Mouse (Mus musculus): ENCODE data around the gene Senp6.
A peak's percentile ranks its signal among the peaks of the same experiment; 100 is the strongest.
"Not testable (repeated sequence)": the region's sequence is repeated elsewhere in the genome, so short reads cannot be mapped to it uniquely, and the experiment has no call there.

Gene Senp6

DNA sequence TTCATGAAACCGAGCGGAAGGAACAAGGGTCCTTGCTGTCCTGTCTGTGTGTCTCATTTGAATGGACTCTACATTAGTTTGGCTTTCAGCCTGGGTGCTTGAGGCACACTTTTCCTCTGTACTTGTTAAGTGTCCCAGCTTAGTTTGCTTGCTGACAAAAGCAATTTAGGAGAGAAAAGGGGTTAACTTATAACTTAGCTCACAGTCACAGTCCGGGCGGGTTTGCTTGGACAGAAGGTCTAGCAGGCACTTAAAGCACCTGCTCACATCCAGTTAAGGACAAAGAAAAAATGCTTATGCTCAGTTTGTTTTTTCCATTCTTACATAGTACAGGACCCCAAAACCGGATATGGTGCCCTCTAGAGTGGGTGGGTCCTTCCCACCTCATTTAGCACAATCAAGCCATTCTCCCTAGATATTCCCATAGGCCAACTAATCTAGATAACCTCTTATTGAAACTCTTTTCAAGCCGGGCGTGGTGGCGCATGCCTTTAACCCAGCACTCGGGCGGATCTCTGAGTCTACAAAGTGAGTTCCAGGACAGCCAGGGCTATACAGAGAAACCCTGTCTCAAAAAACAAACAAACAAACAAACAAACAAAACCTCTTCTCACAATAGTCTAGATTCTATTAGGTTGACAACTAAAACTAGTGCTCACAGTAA, 17.9 kb downstream of the Senp6 start:
- peak; percentile 59 to 72 for DNase-seq

DNA sequence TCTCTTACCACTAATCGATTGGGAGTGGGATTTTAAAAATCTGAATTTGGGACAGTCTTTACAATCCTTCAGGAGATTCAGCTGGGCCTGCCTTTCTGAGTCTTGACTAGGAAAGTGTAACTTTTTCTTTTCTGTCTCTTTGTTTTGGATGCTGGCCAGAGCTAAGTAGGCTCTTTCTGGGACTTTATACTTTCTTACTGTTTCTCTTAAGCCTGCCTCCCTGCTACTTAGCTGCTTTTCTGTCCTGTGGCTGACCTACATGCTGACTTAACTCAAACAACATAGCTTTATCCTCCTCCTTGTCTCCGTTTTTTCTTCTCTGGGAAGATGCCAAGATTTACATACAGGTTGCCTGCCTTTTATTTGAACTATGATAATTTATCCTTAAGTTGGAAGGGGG, 19.0 kb downstream of the Senp6 start:
- peak in 1 of 2 experiments; percentile 55 for DNase-seq

DNA sequence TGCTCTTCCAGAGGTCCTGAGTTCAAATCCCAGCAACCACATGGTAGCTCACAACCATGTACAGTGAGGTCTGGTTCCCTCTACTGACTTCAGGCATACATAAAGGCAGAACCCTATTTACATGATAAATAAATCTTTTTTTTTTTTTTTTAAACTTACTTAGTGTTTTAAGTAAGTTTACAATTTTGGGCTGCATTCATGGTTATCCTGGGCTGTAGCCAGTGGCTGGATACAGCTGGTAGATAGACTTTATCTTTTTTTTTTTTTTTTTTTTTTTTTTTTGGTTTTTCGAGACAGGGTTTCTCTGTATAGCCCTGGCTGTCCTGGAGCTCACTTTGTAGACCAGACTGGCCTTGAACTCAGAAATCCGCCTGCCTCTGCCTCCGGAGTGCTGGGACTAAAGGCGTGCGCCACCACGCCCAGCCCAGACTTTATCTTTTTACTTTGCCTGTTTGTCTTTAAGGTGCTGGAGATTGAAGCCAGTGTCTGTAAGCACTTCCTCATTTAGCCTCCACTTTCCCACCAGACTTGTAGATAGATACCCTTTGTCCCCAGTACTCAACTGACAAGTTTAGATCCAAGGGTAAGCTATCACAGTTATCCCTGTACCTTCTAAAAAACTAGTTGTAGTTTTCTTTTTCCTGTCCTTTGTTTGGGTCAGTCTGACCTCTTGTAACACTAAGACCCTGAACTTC, 19.7 kb downstream of the Senp6 start:
- not testable (repeated sequence) for DNase-seq

DNA sequence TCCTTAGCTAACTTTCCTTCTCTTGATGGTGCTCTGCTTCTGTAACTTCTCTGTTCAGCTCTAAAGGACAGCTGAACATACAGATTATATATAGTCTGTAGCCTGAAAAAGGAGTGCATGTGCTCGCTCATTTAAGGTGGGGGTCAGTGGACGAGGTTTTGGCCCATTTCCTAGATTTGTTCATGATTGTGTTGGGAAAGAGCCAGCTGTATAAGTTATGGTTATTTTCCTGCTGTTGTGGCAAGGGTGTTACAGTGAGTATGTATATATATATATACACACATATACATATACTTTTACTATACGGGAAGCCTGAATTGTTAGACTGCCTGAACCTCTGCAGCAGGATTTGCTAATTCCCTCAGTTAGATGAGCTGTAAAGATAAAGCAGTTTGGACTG, 22.7 kb downstream of the Senp6 start:
- no peak for DNase-seq

DNA sequence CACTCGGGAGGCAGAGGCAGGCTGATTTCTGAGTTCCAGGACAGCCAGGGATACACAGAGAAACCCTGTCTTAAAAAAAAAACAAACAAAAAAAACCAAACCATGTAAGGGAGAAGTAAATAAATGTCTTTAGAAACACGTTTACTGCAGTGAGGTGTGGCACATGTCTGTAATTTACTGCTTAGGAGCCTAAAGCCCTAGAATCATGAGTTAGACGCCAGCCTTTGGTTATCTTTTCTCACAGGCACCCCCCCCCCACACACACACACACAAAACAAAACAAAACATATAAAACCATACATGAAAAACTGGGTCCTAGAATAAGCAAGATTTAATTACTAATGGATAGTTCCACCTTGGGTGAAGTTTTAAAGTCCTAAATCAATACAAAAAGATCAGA, 29.6 kb downstream of the Senp6 start:
- no peak for DNase-seq

DNA sequence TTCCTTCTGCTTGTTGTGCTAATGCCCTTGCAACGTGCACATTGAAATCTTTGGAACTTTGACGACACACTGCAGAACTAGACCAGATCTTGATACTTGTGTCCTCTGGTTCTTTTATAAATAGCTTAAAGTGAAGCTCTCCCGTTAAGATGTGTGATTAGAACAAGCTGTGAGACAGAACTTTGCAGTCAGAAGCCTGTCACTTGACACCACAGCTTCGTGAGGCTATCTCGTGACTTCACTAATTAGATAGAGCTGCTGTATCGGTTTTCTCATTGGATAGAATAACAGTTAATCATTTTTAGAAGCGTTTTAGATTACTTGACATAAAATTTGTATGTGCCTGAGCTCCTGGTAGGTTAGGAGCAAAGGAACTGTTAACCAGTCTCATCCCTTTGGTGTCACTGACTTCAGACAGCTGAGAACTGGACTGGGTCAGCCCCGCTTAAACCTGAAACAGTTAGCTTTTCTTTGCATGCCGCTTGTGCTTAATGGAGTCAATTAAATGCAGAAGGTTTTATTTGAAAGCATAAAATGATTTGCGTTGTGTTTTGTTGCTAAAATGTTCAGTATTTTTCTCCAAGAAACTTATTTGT, 79.4 kb downstream of the Senp6 start:
- peak in 1 of 2 experiments; percentile 38 for DNase-seq

DNA sequence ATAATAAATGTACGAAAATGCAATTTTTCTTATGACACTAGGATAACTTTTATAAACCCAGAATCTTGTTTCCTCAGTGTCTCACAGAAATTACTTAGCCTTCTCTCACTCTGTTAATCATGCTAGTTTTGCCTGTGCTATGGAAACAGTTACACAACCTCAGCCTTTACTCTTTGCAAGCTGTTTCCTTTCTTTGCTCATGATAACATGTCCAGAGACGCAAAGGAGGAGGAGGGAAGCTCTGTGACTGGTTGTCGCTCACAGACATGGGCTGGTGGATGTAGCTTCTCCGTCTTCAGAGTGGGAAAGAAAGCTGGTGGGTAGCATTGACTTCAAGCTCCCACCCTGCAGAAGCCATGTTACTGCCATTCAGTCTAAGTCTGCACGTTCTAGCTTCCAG, 82.9 kb downstream of the Senp6 start:
- DNase-seq: no peak

DNA sequence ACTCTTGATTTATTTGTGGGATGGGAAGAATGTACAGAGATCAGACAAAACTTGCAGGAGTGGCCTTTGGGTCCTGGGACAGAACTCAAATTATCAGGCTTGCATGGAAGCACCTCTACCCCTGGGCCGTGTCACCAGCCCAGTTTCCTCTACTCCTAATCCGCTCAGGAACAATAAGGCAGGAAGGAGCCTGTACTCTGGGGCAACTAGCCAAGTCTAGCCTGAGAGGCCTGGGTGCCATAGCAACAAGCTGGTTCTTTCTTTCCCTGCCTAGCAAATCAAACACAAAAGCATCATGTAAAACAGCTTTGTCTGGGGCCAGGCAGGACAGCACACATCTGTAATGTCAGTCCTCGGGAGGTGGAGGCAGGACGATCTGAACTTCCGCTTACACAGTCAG, 88.6 kb downstream of the Senp6 start:
- DNase-seq: peak; percentile 75 to 79

DNA sequence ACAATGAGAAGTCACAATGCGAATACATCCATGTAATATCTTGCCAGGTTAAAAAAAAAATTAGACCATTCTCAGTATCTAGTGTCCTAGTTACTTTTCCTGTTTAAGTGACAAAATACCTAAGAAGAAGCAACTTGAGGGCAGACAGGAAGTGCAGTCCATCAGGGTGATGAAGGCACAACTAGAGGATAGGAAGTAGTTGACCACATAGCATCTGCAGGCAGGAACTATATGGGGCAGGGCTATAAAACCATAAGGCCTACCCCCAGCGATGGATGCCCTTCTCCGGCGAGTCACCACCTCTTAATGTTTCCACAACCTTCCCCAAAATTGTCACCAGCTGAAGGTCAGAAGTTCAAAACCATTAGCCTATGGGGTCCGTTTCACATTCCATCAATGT, 90.1 kb downstream of the Senp6 start:
- DNase-seq: no peak

DNA sequence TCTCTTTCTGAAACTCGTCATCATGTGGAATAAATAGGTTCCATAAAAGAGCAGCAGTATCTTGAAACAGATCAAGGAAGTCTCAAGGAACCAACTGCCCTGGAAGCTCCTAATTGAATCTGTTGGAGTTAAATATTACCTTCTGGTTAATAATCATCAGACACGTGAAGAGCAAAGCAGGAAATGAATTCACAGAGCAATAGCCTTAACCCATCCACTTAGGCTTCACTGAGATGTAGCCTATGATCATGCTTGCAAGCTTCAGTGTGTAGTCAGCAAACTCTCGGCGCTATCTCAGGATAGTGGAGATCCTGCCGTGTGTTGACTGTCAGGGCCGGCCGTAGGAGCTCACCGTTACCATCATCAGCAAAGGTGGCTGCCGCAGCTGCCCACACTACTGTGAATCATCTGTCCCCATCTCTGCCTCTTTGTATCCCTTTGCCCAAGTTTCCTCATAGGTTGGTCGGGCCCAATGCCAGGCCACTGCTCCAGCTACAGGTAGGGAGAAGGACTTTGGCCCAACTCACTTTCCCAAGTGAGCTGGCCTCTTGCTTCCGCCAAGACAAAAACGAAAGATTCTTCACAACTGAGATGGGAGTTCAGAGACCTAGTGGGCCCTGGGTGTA, 91.2 kb downstream of the Senp6 start:
- DNase-seq: peak; percentile 84 to 85

DNA sequence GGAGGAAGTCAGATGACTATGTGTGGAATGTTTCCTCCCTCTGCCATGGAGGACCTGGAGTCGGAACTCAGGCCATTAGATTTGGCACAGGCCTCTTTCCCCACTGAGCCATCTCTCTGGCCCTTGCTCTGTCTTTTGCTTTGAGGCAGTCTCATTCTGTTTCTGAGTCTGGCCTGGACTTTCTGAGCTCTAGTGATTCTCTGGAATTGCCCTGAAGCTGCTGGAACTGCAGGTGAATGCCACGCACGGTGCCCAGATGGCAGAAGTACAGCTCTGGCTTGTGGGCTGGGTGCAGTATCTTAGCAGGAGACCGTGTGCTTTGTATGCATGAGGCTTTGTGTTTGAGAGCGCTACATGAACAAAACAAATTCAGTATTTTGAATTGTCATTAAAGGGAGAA, 92.2 kb downstream of the Senp6 start:
- DNase-seq: peak; percentile 70 to 75

DNA sequence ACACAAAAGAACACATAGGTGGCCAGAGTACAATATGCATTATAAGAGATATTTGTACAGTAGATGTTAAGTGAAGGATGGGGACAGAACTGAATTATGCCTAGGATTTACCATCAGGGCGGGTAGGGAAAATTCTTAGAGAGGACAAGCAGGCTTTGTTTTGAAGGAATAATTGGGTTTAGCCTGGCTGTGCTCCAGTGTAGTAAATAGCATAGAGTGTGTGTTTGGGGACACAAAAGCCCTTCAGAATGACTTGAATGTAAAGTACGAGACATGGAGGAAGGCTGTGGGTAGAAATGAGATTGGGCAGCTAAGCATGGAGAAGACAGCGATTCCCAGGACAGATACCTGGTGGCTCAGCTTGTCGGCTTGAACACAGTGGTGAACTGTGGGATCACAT, 94.7 kb downstream of the Senp6 start:
- no peak for DNase-seq

DNA sequence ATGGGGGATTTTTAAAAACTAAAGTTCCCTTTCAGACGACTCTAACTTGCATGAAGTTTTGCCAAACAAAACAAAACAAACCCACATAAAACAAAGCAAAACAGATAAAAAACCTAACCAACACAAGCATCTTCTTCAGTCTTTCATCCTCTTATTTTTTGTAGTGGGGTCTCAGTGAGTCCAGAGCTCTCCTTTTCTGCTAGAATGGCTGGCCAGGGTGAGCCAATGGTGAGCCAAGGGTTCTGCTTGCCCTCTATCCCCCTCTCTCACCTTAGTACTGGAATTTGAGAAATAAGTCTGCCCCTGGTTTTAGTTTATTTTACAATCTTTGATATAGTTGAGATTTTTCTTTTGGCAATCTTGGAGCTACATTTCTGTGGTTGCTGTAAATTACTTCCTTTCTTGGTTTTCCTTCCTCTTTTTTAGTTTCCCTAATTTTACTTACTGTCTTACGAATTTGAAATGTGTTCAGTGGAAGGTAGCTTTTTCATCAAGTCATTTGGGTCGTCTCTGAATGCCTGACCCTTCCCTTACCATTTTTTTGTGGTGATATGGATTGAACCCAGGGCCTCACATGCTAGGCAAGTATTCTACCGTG, 96.5 kb downstream of the Senp6 start:
- no peak for DNase-seq

DNA sequence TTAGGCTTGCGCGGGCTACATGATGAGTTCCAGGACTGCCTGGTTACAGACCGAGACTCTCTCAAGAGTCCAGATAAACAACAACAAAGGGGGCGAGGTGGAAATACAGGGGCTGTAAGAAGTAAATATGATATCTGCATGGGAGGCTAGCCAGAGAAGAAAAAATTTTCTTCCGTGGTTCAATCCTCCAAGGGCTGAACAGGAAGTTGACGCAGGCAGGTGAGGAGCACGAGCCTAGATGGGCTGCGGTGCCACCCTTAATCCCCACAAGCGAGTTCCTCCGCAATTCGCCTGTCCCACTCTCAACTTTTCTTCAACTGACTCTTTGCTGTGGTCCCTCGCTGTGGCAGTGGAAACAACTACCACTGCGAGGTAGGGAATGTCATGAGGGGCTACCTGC, 97.5 kb downstream of the Senp6 start:
- DNase-seq: no peak

DNA sequence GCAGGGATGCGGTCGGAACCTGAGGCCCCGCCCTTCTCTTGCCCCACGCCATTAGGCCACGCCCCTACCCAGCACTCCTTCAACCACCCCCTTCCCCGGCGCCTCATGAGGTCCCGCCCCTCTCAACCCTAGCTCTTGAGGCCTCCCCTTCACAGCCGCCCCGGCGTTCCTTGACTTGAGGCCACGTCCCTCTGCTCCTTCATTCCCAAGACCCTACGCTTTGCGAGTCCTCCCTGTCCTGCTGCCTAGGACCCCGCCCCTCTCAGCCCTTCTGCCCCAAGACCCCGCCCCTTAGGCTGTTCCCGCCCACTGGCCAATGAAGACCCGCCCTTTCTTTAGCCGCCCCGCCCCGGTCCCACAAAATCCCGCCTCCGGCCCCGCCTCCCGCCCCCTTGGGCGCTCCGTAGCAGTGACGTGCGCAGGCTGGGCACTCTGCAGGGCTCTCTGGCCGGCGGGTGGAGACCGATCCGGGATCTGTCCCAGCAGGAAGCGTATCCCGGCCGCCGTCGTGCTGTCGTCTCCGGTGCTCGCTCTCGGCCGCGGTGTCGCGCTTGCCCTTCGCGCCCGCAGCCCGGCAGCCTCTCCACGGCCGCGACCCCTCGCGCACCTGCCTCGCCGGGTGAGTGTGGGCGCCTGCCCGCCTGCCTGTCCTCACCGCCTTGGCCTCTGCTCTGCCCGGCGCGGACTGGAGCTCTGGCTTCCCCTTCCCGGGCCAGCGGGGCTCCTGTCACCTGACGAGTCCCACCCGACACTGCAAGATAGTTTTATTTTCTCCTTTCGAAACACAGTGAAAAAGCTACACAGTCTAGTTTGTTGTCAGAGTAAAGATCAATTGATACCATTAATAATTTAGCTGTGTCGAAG, 98.1 kb downstream of the Senp6 start, which contains the start of gene Myo6:
Gene Myo6, plus strand, starts transcription at position 421 of the 864 bp plus-strand sequence.
- DNase-seq: peak; percentile 94 to 97

DNA sequence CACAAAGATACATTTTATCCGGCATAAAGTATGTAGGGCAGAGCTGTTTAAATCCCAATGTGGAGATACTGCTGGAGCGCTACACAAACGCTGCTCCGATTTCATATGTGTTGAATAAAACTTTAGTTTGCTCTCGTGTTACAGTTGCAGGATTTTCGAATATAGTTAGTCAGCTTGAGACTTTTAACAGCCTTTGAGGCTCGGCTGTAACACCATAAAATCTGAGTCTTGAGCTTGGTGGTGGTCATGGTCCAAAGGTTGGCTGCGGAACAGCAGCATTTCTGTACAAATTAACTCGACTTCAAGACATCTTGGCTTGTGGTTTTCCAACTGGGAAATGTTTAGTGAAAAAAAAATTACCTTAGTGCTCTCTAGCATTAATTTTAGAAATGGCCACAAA, 99.0 kb downstream of the Senp6 start:
- peak; percentile 71 to 85 for DNase-seq

DNA sequence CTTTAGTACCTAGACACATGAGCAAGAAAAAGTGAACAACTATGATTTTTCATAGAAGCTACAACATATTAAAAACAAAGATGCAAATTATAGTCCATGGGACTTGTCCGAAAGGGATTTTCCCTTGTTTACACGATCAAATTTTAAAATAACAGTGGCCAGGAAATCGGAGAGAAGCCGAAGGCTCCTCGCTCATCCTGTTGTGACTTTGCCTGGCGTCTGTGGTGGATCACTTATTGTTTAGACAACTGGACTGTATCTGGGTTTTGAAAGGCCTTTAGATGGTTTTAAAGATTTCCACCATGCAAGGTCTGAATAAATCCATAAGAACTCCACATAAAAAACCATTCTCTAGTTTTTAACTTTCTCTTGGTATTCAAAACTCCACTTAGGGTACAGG, 99.7 kb downstream of the Senp6 start:
- DNase-seq: peak in 1 of 2 experiments; percentile 28

DNA sequence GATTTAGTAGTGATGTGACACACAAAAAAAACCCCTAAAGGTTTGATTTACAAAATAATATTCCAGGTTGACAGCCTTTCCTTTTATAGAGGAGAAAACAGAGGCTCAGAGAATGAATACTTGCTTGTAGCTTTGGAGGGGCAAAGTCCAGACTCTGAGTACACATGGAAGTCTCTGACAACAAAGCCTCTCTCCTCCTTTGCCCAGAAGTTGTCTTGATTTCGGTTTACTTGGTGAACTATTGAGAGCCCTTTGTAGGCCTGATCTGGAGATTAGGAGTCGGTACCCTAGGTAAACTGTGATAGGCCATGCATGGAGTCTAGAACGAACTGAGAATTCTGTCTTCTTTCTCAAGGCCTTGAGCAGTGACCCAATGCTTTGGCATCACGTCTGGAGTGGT, 100.4 kb downstream of the Senp6 start:
- DNase-seq: peak; percentile 47 to 76

DNA sequence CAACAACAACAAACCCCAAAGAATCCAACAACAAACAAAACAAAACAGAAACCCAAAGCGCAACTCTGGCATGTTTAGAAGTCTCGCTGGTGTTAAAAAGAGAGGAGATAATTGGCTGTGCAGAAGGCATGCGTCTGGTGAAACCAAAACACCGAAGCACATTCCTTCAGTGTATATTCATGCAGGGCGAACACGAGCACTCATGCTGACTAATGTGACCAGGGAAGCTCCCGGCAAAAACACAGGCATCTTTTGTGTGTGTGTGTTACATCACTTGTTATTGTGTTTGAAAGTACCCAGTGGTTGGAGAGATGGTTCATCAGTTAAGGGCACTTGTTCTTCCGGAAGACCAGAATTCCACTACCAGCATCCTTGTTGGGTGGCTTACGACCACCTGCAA, 102.8 kb downstream of the Senp6 start:
- DNase-seq: no peak

DNA sequence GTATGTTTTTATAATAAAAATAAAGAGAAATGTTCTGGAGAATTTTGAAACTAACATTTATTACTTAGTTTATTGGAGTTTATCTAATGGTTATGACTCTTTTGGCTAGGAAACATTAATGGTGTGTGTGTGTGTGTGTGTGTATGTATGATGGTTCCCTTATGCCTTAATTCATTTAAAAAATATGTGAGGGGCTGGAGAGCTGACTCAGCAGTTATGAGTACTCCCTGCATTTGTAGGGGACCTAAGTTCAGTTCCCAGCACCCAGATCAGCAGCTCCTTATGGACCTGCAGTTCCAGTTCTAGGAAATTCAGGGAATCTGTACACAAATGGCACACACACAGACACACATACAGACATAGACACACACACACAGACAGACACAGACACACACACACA, 104.5 kb downstream of the Senp6 start:
- no peak for DNase-seq

DNA sequence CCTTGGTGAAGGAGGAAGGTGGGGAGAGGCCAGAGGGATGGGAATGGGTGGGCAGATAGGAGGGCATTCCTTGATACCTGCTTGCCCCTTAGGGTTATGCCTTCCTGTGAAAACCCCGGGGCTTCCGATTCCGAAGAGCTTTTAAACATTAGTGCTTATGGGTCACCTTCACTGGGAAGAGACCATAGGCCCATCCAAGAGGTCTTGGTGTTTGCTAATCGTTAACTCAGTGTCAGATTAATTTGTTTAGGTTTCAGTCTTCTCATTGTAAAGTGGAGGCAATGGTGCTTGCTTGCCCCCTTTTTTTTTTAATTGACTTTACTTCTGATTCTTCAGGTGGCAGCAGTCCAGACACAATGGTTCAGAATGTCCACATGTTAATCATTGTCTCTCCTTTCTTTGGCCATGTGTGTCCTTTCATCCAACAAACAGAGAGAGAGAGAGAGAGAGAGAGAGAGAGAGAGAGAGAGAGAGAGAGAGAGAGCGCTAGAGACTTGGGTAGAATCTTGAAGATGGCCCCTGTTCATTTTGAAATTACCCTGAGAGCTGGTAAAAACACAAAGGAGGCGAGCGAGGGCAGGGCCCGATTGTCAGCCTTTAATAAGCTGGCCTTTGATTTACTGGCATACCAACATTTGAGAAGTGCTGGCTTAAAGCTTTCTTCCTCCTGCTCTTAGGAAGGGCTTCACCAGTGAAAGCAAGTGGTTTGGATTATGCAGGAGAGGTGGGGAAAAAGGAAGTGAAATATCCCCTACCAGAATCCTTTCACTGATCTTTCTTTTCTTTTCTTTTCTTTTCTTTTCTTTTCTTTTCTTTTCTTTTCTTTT, 105.9 kb downstream of the Senp6 start:
- peak; percentile 40 to 51 for DNase-seq
